Mouse (Mus musculus) embryonic fibroblast, embryonic 13.5 days (primary cell): ENCODE data around the gene Gm49320.

Experiments used
- CTCF ChIP-seq: IDR thresholded peaks from 2 replicates; pipeline ENCODE4 v1.5.1; 2011; ENCODE audit warnings: mild to moderate bottlenecking, control low read depth, low read length, moderate library complexity, borderline replicate concordance; ENCODE audit not compliant: insufficient read depth
- POLR2A ChIP-seq: IDR thresholded peaks from 2 replicates; pipeline ENCODE4 v1.6.1; 2011; ENCODE audit warnings: low read depth, mild to moderate bottlenecking, control low read depth, low read length, moderate library complexity

DNA sequence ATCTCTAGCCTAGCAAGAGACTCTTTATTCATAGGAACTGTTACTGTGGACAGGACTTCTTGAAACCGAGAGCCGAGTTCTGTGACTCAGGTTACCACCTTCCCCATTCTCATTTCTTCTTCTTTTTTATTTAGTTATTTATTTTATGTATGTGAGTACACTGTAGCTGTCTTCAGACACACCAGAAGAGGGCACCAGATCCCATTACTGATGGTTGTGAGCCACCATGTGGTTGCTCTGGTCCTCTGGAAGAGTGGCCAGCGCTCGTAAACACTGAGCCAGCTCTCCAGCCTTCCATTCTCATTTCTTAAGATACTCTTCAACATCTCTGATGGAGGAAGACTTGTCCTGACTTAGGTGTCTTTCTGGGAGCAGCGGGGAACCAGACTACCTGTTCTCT, 54.1 kb downstream of the Gm49320 start:
- TF ChIP-seq CTCF (no peak), POLR2A (no peak)
